Mouse (Mus musculus) hindbrain, embryonic 16.5 days (tissue): ENCODE measurements around the gene Hist1h4c. TPM values are rescaled to one million over a fixed set of nuclear protein-coding genes. Genes with fewer than 3 reads are reported as not detected.
"Not testable (repeated sequence)": the region's sequence is repeated elsewhere in the genome, so short reads cannot be mapped to it uniquely, and the experiment has no call there.

Source experiments
- ATAC-seq: fragments of 200-750 bp; cut with Nextera tagmentation; 2 replicates; pipeline ENCODE4 v1.8.0; 2017; ENCODE audit warnings: moderate TSS enrichment, moderate library complexity
- H3K27ac ChIP-seq: fragments of 300-500 bp; sonication (generic); 2 replicates; pipeline ENCODE4 v1.5.1; 2014; ENCODE audit warnings: low read depth, mild to moderate bottlenecking, control low read depth, low read length, moderate library complexity
- H3K27me3 ChIP-seq: fragments of 300-500 bp; sonication (generic); replicated peaks from 2 replicates; pipeline ENCODE4 v1.6.1; 2014; ENCODE audit warnings: low read length; ENCODE audit not compliant: control insufficient read depth, insufficient read depth
- H3K36me3 ChIP-seq: fragments of 300-500 bp; sonication (generic); 2 replicates; pipeline ENCODE4 v1.6.1; 2014; ENCODE audit warnings: mild to moderate bottlenecking, low read length, moderate library complexity, mixed read lengths; ENCODE audit not compliant: control insufficient read depth, insufficient read depth
- H3K4me1 ChIP-seq: fragments of 300-500 bp; sonication (generic); 2 replicates; pipeline ENCODE4 v1.6.1; 2014; ENCODE audit warnings: low read depth, low read length; ENCODE audit not compliant: control insufficient read depth, insufficient read depth
- H3K4me2 ChIP-seq: fragments of 300-500 bp; sonication (generic); 2 replicates; pipeline ENCODE4 v1.6.1; 2014; ENCODE audit warnings: mild to moderate bottlenecking, low read length, control low read depth, moderate library complexity
- H3K4me3 ChIP-seq: fragments of 300-500 bp; sonication (generic); 2 replicates; pipeline ENCODE4 v1.5.1; 2014; ENCODE audit warnings: mild to moderate bottlenecking, low read length, control low read depth, moderate library complexity
- H3K9ac ChIP-seq: fragments of 300-500 bp; sonication (generic); 2 replicates; pipeline ENCODE4 v1.6.1; 2014; ENCODE audit warnings: low read depth, mild to moderate bottlenecking, control low read depth, low read length, moderate library complexity
- H3K9me3 ChIP-seq: fragments of 300-500 bp; sonication (generic); 2 replicates; pipeline ENCODE4 v1.6.1; 2014; ENCODE audit warnings: mild to moderate bottlenecking, low read length, moderate library complexity; ENCODE audit not compliant: control insufficient read depth
- WGBS: fragments of 180-500 bp; shearing (Covaris S2); extraction: QIAGEN DNeasy Blood & Tissue Kit; methylation state at CpG from one replicate; pipeline ENCODE4 v1.1.7; 2014; 5-methylcytosine and 5-hydroxymethylcytosine counted together
- polyA plus RNA-seq: library from polyadenylated mRNA; unstranded; fragments of >200 nt; fragmentation: Nextera tagmentation; extraction: Ambion mirVana; gene quantifications from 2 replicates; pipeline ENCODE4 v1.2.1, GENCODE M21; 2015

Hist1h4c gene
- polyA plus RNA-seq, 1 experiment from 2014 or later: 2.0 TPM

DNA sequence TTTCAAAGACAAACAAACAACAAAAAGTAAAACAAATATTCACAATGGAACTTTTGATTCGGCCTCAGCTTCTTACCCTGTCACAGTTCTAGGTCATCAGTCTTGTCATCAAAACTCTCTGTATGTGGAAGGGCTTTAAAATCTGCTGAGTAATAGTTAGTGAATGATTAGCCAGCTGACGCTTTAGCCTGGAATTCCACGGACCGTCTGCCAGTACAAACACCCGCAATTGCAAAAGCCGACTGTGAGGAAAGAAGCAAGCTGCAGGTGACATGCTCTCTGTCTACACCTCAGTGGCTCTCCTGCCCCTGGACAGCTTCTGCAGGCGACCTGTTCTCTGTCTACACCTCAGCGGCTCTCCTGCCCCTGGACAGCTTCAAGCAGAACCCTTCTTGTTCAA, 32.2 kb upstream of the Hist1h4c start:
- no peak overlapping the region for H3K9ac ChIP-seq
- no peaks in the 10 kb centered on the region for H3K27me3 ChIP-seq
- 38% methylated on average over 8 of the region's 8 CpGs for WGBS
- ATAC-seq: no peak
- no peaks in the 10 kb centered on the region for H3K9me3 ChIP-seq
- H3K4me1 ChIP-seq: no peaks in the 10 kb centered on the region
- no peak overlapping the region for H3K4me2 ChIP-seq
- no peak overlapping the region for H3K27ac ChIP-seq
- no peaks in the 10 kb centered on the region for H3K36me3 ChIP-seq
- no peak overlapping the region for H3K4me3 ChIP-seq

DNA sequence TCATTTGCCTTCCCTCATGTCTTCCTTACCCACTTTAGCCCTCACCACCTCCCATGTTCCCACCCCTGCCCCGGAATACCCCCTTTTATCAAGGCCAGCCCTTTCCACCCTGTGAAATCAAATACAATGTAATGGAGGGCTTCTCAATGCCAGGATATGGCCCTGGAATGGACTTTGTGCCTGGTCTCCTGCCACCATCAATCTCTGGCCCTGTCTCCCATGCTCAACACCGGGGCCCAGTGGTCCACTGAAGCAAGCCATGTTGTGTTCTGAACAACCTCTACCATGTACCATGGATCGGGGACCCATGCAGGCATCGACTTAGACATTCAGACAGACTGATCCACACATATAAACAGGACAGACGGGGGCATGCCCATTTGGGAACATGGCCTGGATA, 31.5 kb upstream of the Hist1h4c start:
- ATAC-seq: no peak
- Histone ChIP-seq H3K36me3 (no peaks in the 10 kb centered on the region), H3K9me3 (no peaks in the 10 kb centered on the region), H3K27me3 (no peaks in the 10 kb centered on the region), H3K9ac (no peak overlapping the region), H3K4me3 (no peak overlapping the region), H3K27ac (no peak overlapping the region), H3K4me1 (no peaks in the 10 kb centered on the region), H3K4me2 (no peak overlapping the region)
- 96% methylated on average over 5 of the region's 5 CpGs for WGBS

DNA sequence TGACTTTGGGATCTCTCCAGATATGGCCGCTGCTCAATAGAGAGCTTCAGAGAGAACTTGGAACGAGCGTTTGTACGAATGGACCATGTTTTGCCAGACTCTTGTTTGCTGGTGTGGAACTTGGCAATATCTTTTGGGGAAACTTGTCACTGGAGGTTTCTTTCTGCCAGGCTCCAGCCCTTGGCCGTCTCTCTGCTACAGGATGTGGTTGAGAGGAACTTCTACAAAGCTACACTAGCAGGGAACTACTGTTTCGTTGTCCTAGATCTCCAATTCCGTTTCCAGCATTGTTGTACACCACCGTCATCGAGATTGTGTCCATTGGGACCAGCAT, 30.9 kb upstream of the Hist1h4c start:
- ATAC-seq: no peak
- 92% methylated on average over 9 of the region's 9 CpGs for WGBS
- no peaks in the 10 kb centered on the region for H3K36me3 ChIP-seq
- no peak overlapping the region for H3K4me3 ChIP-seq
- no peak overlapping the region for H3K9ac ChIP-seq
- no peak overlapping the region for H3K27ac ChIP-seq
- no peak overlapping the region for H3K4me2 ChIP-seq
- H3K9me3 ChIP-seq: no peaks in the 10 kb centered on the region
- no peaks in the 10 kb centered on the region for H3K4me1 ChIP-seq
- no peaks in the 10 kb centered on the region for H3K27me3 ChIP-seq

DNA sequence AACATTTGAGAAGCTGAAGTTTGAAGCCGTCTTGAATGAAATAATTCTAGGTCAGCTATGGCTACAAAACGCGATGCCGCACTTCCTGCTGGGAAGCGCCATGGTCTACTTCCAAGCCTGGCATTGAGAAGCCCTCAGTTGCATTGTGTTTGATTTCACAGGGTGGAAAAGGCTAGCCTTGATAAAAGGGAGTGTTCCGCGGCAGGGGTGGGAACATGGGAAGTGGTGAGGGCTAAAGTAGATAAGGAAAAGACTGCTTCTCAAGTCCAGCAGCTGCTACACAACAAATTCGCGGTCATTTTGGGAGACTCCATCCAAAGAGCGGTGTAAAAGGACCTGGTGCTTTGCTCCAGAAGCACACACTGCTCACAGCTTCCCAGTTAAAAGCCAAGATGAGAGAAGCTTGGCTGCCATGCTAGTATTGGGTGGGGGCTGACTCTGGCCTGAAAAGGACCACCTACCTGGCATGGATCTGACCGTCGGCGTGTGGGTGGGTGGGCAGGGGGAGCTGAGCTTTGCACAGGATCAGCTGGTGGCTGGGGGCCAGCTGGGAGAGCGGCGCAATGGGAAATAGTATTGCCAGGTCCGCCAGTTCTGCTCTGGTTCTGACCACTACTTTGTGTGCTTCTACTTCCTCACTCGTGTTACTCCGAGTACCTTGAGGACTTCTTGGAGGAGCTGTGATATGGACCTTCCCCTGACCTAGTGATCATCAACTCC, 30.4 kb upstream of the Hist1h4c start:
- ATAC-seq: no peak
- no peak overlapping the region for H3K9ac ChIP-seq
- no peak overlapping the region for H3K4me2 ChIP-seq
- no peaks in the 10 kb centered on the region for H3K27me3 ChIP-seq
- no peaks in the 10 kb centered on the region for H3K36me3 ChIP-seq
- no peaks in the 10 kb centered on the region for H3K9me3 ChIP-seq
- H3K4me3 ChIP-seq: no peak overlapping the region
- H3K27ac ChIP-seq: no peak overlapping the region
- H3K4me1 ChIP-seq: no peaks in the 10 kb centered on the region
- WGBS: 81% methylated on average over 18 of the region's 18 CpGs

DNA sequence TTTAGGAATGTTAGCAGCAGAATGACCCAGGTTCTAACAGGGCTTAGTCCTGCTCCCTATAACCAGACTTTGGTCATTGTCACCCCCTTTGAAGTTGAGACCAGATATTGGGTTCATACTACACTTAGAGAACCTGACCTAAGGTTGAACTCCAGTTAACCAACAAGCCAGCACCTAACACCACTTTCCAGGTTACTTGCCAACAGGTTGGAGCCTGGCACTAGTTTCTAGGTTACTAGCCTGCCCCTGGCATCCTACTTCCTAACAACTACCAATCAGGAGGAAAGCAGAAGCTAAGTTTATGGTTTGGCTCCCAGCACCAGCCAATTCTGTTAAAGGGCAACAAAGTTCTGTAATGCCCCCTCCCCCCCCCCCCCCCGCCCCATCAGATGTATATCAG, 27.0 kb upstream of the Hist1h4c start:
- no peak overlapping the region for H3K4me2 ChIP-seq
- H3K4me1 ChIP-seq: no peaks in the 10 kb centered on the region
- no peaks in the 10 kb centered on the region for H3K9me3 ChIP-seq
- no peak overlapping the region for H3K4me3 ChIP-seq
- ATAC-seq: no peak
- 14% methylated on average over 1 of the region's 1 CpGs for WGBS
- no peaks in the 10 kb centered on the region for H3K27me3 ChIP-seq
- no peak overlapping the region for H3K27ac ChIP-seq
- no peaks in the 10 kb centered on the region for H3K36me3 ChIP-seq
- H3K9ac ChIP-seq: no peak overlapping the region

DNA sequence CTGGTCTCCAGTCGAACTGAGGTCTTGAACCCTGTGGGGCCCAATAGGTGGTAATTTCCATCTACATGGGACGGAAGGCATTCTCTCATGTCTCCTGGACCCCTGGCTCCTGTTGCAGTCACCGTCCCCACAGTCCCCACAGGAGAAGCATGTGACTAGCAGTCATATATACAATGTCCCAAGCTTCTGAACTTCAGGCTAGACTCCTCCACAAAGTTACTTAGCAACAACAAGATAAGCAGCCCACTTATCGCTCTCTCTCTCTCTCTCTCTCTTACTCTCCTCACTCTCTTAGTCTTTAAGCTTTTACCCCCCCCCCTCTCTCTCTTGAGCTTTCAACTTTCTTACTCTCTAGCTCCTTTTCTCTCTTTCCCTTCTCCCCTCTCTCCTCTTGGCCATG, 26.0 kb upstream of the Hist1h4c start:
- no peak overlapping the region for H3K4me2 ChIP-seq
- H3K9me3 ChIP-seq: no peaks in the 10 kb centered on the region
- no peak overlapping the region for H3K9ac ChIP-seq
- no peaks in the 10 kb centered on the region for H3K36me3 ChIP-seq
- no peaks in the 10 kb centered on the region for H3K27me3 ChIP-seq
- no peak overlapping the region for H3K27ac ChIP-seq
- H3K4me1 ChIP-seq: no peaks in the 10 kb centered on the region
- ATAC-seq: no peak
- 78% methylated on average over 4 of the region's 4 CpGs for WGBS
- no peak overlapping the region for H3K4me3 ChIP-seq

DNA sequence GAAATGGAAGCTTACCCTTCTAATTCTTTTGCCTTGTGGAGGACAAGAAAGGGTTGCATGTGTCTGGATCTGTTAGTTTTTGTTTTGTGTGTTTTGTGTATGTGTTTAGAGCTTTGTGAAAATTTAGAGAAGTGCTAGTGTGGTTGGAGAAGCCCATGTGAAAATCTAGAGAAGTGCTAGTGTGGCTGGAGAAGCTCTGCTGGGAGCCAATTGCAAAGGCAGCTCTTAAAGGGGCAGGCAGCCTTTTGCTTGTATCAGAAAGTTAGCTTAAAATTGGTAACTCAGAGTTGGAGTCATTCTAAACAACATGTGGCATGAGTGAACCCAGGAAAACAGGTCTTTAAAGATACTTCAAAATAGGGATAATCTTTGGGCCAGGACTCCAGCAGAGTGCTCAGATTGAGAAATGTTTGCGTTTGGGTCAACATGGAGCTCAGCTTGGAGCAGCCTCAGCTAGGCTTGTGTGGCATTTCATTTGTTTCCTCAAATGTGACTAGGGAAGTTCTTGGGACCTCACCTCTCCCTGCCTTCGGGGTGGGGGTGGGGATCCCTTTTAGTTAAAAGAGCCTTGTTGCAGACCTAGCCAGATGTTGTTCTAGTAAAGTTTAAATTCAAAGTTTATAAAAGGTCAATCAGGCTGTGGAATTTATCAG, 19.5 kb upstream of the Hist1h4c start:
- H3K4me1 ChIP-seq, ATAC-seq, H3K9me3 ChIP-seq, H3K4me2 ChIP-seq, H3K4me3 ChIP-seq, H3K9ac ChIP-seq, H3K27ac ChIP-seq, H3K36me3 ChIP-seq, H3K27me3 ChIP-seq: not testable (repeated sequence)
- 11% methylated on average over 2 of the region's 2 CpGs for WGBS

DNA sequence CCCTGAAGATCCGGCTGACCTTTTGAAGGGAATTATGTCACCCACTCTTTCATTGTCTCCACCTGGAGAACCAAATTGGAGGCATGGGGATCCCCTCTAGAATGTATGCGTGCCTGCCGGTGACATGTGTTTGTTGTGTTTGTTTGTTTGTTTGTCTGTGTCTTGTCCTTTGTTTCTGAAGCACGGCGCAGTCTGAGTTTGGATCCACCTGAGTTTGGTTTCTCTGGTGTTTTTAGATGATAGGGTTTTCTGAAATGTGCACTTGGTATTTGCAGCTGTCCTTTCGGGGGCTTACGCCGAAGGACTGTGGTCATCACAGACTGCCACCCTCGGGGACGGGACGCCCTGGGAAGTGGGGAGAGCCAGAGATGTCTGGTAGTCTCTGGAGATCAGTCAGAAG, 18.9 kb upstream of the Hist1h4c start:
- WGBS: 56% methylated on average over 11 of the region's 11 CpGs
- H3K27ac ChIP-seq: no peak overlapping the region
- ATAC-seq: no peak
- H3K9me3 ChIP-seq: no peaks in the 10 kb centered on the region
- H3K4me3 ChIP-seq: no peak overlapping the region
- H3K27me3 ChIP-seq: no peaks in the 10 kb centered on the region
- no peak overlapping the region for H3K9ac ChIP-seq
- H3K4me2 ChIP-seq: no peak overlapping the region
- H3K36me3 ChIP-seq: no peaks in the 10 kb centered on the region
- no peaks in the 10 kb centered on the region for H3K4me1 ChIP-seq

DNA sequence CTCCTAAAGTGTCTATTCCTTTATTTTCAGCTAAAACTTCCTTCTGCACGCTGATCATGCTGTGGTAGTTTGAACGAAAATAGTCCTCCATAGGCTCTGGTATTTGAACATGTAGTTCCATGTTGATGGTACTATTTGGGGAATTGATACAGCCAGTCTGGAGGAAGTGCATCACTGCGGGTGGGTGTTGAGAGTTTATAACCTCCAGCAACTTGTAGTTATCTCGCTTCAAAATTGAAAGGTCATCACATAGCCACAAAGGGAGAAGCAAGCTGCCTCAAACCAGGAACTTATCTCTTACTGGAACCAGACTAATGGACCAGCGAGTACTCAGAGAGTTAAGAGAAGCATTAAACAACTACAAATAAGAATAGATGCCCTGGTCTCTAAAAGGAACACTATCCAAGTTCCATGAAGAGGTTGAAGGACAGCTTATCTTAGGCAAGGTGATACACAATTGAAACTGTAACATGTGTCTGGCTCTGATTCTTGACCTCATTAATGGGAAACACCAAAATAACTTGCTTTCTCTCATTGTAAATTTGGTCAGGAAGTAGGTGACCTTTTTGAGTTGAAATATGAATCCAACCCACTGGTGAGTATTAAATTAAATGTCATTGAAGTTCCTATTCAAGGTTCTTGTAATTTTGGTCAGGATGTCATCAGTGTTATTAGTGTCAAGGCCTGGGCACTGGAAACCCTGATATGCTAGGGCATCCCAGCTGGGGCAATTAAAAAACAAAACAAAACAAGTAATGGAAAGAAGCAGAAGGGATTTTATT, 18.2 kb upstream of the Hist1h4c start:
- Histone ChIP-seq H3K9me3 (no peaks in the 10 kb centered on the region), H3K9ac (no peak overlapping the region), H3K4me2 (no peak overlapping the region), H3K27me3 (no peaks in the 10 kb centered on the region), H3K27ac (no peak overlapping the region), H3K4me1 (no peaks in the 10 kb centered on the region), H3K36me3 (no peaks in the 10 kb centered on the region), H3K4me3 (no peak overlapping the region)
- 88% methylated on average over 5 of the region's 5 CpGs for WGBS
- no peak for ATAC-seq
